Mouse (Mus musculus): ENCODE measurements around the gene Soat2. TPM values are rescaled to one million over a fixed set of nuclear protein-coding genes. Genes with fewer than 3 reads are reported as not detected.
"Not testable (repeated sequence)": the region's sequence is repeated elsewhere in the genome, so short reads cannot be mapped to it uniquely, and the experiment has no call there.

Gene Soat2
- polyA plus RNA-seq, 1 experiment from 2014 or later = 1.1 TPM

GRCm38 (mm10) chr15:102141120-102141519, 9.2 kb upstream of the Soat2 start:
- WGBS = 94% methylated on average over 5 of the region's 5 CpGs
- no peak overlapping the region for H3K27ac ChIP-seq
- H3K27me3 ChIP-seq = peaks cover 24% of the 10 kb centered on the region
- no peak overlapping the region for H3K4me2 ChIP-seq
- no peaks in the 10 kb centered on the region for H3K9me3 ChIP-seq (replicated peaks)
- H3K36me3 ChIP-seq = no peaks in the 10 kb centered on the region
- no peak for ATAC-seq (replicated peaks; ENCODE audit: low FRiP score)
- no peak overlapping the region for H3K4me3 ChIP-seq (replicated peaks)
- H3K9ac ChIP-seq = no peak overlapping the region
- H3K4me1 ChIP-seq = peaks cover 38% of the 10 kb centered on the region

DNA sequence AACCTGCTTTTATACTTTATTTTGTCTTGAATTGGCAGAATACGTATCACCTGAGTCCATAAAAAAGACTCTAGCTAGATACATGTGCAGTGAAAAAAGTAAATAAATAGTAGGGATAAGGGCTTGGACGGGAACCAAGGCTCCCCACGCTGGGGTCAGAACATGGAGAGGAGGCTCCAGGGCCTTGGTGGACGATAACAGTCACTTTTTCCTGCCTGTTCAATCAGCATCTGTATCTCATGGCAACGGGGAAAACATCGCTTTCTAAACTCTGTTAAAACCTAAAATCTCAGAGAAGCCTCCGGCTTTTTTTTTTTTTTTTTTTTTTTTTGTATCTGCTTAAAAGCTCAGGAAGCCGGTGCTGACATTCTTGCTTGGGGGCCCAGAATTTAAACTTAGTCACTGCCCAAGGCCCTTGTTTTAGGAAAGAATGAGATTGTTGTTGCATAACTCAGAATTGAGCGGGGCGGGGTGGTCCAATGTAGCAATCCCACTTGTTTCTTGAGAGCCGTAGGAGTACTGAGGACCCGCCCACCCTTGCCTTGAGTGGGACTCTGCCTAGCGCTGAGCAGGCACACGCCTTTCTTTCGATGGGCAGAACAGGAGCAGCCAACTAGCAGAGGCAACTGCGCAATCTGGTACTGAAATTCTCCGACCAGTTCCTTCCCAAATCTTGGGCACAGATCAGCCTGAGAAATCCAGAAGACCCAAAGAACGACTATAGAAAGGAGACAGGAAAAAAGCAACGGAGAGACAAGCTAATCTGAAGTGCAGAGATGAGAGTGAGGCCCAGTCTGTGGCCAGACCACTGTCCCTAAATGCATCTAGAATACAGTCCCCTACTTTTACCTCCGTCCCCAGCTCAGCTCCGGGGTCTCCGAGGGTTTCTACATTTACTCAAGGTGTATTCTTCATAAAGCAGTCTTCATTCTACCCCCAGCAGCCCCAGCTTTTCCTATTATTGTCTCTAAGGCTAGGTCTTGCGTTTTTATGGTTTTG, 7.1 kb upstream of the Soat2 start:
- H3K9ac ChIP-seq = no peak overlapping the region
- WGBS = 52% methylated on average over 23 of the region's 23 CpGs
- H3K4me3 ChIP-seq (replicated peaks) = no peak overlapping the region
- H3K9me3 ChIP-seq (replicated peaks) = no peaks in the 10 kb centered on the region
- H3K27me3 ChIP-seq = peaks cover 25% of the 10 kb centered on the region
- H3K27ac ChIP-seq = peak overlapping the region; percentile 28; the same call in 1 of the 2 replicates
- H3K4me1 ChIP-seq = peaks cover 38% of the 10 kb centered on the region
- no peaks in the 10 kb centered on the region for H3K36me3 ChIP-seq
- no peak overlapping the region for H3K4me2 ChIP-seq
- no peak for ATAC-seq (replicated peaks; ENCODE audit: low FRiP score)

DNA sequence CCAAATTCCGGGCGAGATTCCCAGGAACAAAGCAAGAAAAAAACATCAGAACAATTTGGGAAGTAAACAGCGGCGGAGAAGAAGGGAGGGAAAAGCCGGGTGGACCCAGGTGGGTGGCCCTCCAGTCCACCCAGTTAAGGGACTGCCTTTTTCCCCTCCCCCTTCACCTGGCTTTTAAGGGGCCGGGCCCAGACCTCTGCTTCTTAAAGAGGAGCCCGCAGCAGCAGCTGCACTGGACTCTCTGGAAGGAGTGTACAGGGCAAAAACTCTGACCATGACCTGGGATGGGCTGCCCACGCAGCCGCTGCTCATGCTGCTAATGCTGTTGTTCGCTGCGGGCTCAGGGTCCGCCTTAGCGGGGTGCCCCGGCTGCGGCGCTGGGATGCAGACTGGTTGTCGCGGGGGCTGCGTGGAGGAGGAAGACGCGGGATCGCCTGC, 6.0 kb upstream of the Soat2 start, which contains the start of gene Igfbp6:
Gene Igfbp6, plus strand, starts transcription at position 89 of the 438 bp plus-strand sequence.
- Histone ChIP-seq H3K27me3 (peaks cover 25% of the 10 kb centered on the region), H3K9me3 (replicated peaks) (no peaks in the 10 kb centered on the region), H3K36me3 (no peaks in the 10 kb centered on the region), H3K4me3 (replicated peaks) (peak within 1 kb of the TSS; percentile 33), H3K4me2 (peak within 1 kb of the TSS; percentile 59), H3K9ac (peak within 1 kb of the TSS; percentile 24; the same call in 1 of the 2 replicates), H3K4me1 (peaks cover 41% of the 10 kb centered on the region), H3K27ac (peak within 1 kb of the TSS; percentile 29)
- 6% methylated on average over 21 of the region's 22 CpGs for WGBS
- ATAC-seq (replicated peaks; ENCODE audit: low FRiP score) = peak; percentile 57; the same call in 1 of the 2 replicates

- H3K27me3 ChIP-seq = peaks cover 25% of the 10 kb centered on the region
- peak overlapping the region; percentile 59 for H3K4me2 ChIP-seq
- H3K9me3 ChIP-seq (replicated peaks) = no peaks in the 10 kb centered on the region
- peak; percentile 33; the same call in 1 of the 2 replicates for ATAC-seq (replicated peaks; ENCODE audit: low FRiP score)
- H3K27ac ChIP-seq = peak overlapping the region; percentile 29; the same call in 1 of the 2 replicates
- WGBS = 12% methylated on average over 19 of the region's 19 CpGs
- peaks cover 46% of the 10 kb centered on the region for H3K4me1 ChIP-seq
- H3K9ac ChIP-seq = peak overlapping the region; percentile 24; the same call in 1 of the 2 replicates
- H3K36me3 ChIP-seq = no peaks in the 10 kb centered on the region
- peak overlapping the region; percentile 33 for H3K4me3 ChIP-seq (replicated peaks)
These were observed 5.6 kb upstream of the Soat2 start for GRCm38 (mm10) chr15:102144726-102145125.

DNA sequence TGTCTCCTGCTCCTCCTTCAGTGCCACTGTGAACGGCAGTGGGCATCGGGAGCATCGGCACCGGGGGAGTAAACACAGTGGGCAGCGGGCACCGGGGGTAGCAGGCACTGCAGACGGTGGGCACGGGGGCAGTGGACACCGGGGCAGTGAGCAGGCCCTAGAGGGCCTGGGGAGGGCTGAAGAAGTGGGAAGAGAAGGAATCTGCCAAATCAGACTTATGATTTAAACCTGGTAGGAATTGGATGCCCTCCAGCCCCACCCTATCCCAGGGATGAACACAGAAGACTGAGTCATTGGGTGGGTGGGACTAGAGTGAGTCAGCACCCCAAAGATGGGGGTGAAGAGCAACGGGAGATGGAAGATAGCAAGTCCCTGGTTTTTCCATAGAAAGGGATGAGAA, 5.0 kb upstream of the Soat2 start:
- Histone ChIP-seq H3K4me3 (replicated peaks) (peak overlapping the region; percentile 33), H3K27me3 (peaks cover 25% of the 10 kb centered on the region), H3K27ac (no peak overlapping the region), H3K4me1 (peaks cover 52% of the 10 kb centered on the region), H3K4me2 (peak overlapping the region; percentile 59), H3K36me3 (no peaks in the 10 kb centered on the region), H3K9ac (0 out of 2 replicates have a peak overlapping the region, but pooled peaks have one; percentile 24), H3K9me3 (replicated peaks) (no peaks in the 10 kb centered on the region)
- no peak for ATAC-seq (replicated peaks; ENCODE audit: low FRiP score)
- WGBS = 69% methylated on average over 10 of the region's 10 CpGs

GRCm38 (mm10) chr15:102146089-102146488, 4.2 kb upstream of the Soat2 start:
- Histone ChIP-seq H3K27ac (no peak overlapping the region), H3K27me3 (peaks cover 25% of the 10 kb centered on the region), H3K36me3 (no peaks in the 10 kb centered on the region), H3K4me2 (no peak overlapping the region), H3K9ac (no peak overlapping the region), H3K9me3 (replicated peaks) (no peaks in the 10 kb centered on the region), H3K4me1 (peaks cover 58% of the 10 kb centered on the region), H3K4me3 (replicated peaks) (no peak overlapping the region)
- no peak for ATAC-seq (replicated peaks; ENCODE audit: low FRiP score)
- WGBS = 83% methylated on average over 5 of the region's 5 CpGs

DNA sequence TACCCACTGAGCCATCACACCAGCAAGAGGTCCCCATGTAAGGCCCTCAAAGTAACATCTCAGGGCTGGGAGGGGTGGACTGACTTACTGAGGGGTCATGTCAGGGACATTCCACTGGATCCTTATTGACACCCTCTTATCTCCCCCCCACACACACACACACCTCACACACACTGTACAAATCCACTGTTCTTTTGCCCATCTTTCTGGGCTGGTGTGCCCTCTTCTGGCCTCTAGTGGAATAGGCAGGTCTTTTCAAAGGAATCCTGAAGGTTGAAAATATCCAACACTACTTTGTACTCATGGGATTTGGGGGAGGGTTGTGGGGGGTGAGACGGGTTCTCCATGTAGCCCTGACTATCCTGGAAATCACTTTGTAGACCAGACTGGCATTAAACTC, 3.4 kb upstream of the Soat2 start:
- no peaks in the 10 kb centered on the region for H3K9me3 ChIP-seq (replicated peaks)
- ATAC-seq (replicated peaks; ENCODE audit: low FRiP score) = no peak
- peaks cover 25% of the 10 kb centered on the region for H3K27me3 ChIP-seq
- H3K4me1 ChIP-seq = peaks cover 58% of the 10 kb centered on the region
- H3K27ac ChIP-seq = no peak overlapping the region
- H3K4me3 ChIP-seq (replicated peaks) = no peak overlapping the region
- no peak overlapping the region for H3K9ac ChIP-seq
- WGBS = 3% methylated on average over 1 of the region's 1 CpGs
- no peak overlapping the region for H3K4me2 ChIP-seq
- no peaks in the 10 kb centered on the region for H3K36me3 ChIP-seq

DNA sequence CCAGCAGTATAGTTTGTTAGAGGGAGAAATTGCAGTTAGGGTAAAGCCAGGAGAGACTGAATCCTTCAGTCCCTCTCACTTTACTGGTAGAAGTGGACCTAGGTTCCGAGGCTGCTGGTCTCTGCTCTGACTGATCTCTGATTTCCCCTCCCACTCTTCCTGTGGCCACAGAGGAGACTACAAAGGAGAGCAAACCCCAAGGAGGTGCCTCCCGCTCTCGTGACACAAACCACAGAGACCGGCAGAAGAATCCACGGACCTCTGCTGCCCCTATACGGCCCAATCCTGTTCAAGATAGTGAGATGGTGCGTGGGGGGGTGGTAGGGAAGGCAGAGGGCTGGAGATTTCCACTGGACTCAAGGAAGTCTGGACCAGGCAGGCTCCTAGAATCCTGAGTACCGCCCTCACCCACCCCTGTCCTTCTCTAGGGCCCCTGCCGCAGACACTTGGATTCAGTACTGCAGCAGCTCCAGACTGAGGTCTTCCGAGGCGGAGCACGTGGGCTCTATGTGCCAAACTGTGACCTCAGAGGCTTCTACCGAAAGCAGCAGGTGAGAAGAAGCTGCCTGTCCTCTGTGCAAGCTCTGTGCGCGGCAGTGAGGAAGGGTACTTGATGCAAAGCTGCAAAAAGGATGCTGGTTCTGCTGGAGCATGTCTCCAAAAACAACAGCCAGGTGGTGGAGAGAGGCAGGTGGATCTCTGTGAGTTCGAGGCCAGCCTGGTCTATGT, 2.5 kb upstream of the Soat2 start:
- H3K27ac ChIP-seq = no peak overlapping the region
- WGBS = 61% methylated on average over 16 of the region's 16 CpGs
- no peak overlapping the region for H3K4me2 ChIP-seq
- no peaks in the 10 kb centered on the region for H3K36me3 ChIP-seq
- peaks cover 24% of the 10 kb centered on the region for H3K27me3 ChIP-seq
- peaks cover 59% of the 10 kb centered on the region for H3K4me1 ChIP-seq
- H3K9me3 ChIP-seq (replicated peaks) = no peaks in the 10 kb centered on the region
- H3K9ac ChIP-seq = no peak overlapping the region
- no peak for ATAC-seq (replicated peaks; ENCODE audit: low FRiP score)
- H3K4me3 ChIP-seq (replicated peaks) = no peak overlapping the region

DNA sequence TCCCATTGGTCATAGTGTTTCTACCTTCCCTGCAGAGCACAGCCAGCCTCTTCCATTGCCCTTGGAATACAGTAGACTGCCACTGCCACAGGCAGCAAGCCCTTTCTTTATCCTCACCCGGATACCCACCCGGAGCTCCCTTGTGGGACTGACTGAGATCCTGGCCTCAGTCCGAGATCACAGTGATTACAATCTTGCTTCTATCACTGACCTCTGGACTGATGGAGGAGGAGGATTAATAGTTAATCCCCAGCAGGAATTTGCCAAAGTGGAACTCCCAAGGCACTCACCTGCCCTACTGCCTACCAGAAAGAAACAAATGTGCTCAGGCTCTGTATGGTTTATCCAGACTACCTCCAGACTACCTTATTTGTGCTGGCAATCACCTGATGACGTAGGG, 765 bp upstream of the Soat2 start:
- H3K4me3 ChIP-seq (replicated peaks) = no peak overlapping the region
- H3K36me3 ChIP-seq = no peaks in the 10 kb centered on the region
- H3K4me2 ChIP-seq = no peak overlapping the region
- no peak overlapping the region for H3K9ac ChIP-seq
- WGBS = 67% methylated on average over 4 of the region's 4 CpGs
- peaks cover 45% of the 10 kb centered on the region for H3K4me1 ChIP-seq
- H3K27ac ChIP-seq = 0 out of 2 replicates have a peak overlapping the region, but pooled peaks have one; percentile 23
- ATAC-seq (replicated peaks; ENCODE audit: low FRiP score) = no peak
- no peaks in the 10 kb centered on the region for H3K9me3 ChIP-seq (replicated peaks)
- H3K27me3 ChIP-seq = peaks cover 16% of the 10 kb centered on the region

GRCm38 (mm10) chr15:102152646-102153045, 2.3 kb downstream of the Soat2 start:
- no peak overlapping the region for H3K27ac ChIP-seq
- H3K4me2 ChIP-seq = no peak overlapping the region
- no peak overlapping the region for H3K9ac ChIP-seq
- ATAC-seq (replicated peaks; ENCODE audit: low FRiP score) = no peak
- H3K4me1 ChIP-seq = peaks cover 35% of the 10 kb centered on the region
- H3K36me3 ChIP-seq = no peaks in the 10 kb centered on the region
- WGBS = 28% methylated on average over 4 of the region's 4 CpGs
- no peaks in the 10 kb centered on the region for H3K9me3 ChIP-seq (replicated peaks)
- no peak overlapping the region for H3K4me3 ChIP-seq (replicated peaks)
- H3K27me3 ChIP-seq = no peaks in the 10 kb centered on the region

DNA sequence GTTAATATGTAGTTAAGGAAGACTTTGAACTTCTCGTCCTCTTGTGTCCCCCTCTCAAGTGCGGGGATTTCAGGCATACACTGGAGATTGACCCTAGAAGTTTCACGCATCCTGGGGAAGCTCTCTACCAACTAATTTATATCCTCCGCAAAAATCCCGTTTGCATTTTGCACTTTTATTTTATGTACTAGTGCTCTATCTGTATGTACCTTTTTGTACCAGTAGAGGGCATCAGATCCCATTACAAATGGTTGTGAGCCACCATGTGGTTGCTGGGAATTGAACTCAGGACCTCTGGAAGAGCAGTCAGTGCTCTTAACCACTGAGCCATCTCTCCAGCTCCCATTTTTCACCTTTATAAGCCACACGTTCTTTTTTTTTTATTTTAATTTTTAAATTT, 4.7 kb downstream of the Soat2 start:
- not testable (repeated sequence) for H3K27ac ChIP-seq; H3K27me3 ChIP-seq; H3K9ac ChIP-seq; H3K4me2 ChIP-seq; ATAC-seq (replicated peaks; ENCODE audit: low FRiP score); H3K9me3 ChIP-seq (replicated peaks); H3K4me3 ChIP-seq (replicated peaks); H3K36me3 ChIP-seq
- 85% methylated on average over 6 of the region's 6 CpGs for WGBS
- H3K4me1 ChIP-seq = peaks cover 24% of the 10 kb centered on the region

DNA sequence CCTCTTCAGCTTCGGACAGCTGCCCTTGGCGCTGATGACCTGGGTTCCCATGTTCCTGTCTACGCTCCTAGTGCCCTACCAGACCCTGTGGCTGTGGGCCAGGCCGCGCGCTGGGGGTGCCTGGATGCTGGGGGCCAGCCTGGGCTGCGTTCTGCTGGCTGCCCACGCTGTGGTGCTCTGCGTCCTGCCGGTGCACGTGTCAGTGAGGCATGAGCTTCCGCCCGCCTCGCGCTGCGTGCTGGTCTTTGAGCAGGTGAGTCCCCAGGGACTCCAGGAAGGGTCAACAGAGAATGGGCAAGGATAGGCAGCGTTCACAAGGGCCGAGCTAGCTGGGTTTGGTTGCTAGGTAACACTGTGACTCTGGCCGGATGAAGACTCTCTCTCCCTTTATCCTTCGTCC, 6.5 kb downstream of the Soat2 start:
- 43% methylated on average over 20 of the region's 20 CpGs for WGBS
- no peaks in the 10 kb centered on the region for H3K9me3 ChIP-seq (replicated peaks)
- ATAC-seq (replicated peaks; ENCODE audit: low FRiP score) = no peak

More for the DNA sequence above, 6.5 kb downstream of the Soat2 start:
- Histone ChIP-seq H3K9ac (no peak overlapping the region), H3K27ac (no peak overlapping the region), H3K4me1 (peaks cover 15% of the 10 kb centered on the region), H3K4me3 (replicated peaks) (no peak overlapping the region), H3K4me2 (no peak overlapping the region), H3K36me3 (no peaks in the 10 kb centered on the region), H3K27me3 (no peaks in the 10 kb centered on the region)
